Mouse (Mus musculus): ENCODE measurements around the gene Dpm3. TPM values are rescaled to one million over a fixed set of nuclear protein-coding genes. Genes with fewer than 3 reads are reported as not detected.

Dpm3 gene
- polyA plus RNA-seq (2015; fragmentation: Nextera tagmentation; extraction: Ambion mirVana), result 107 and 126 TPM in 2 replicates

GRCm38 (mm10) chr3:89259076-89259475 lies at the start of gene Dpm3:
Gene Dpm3 (plus strand): TSS chr3:89259358.

GRCm38 (mm10) chr3:89214681-89215411 lies 44.3 kb upstream of the Dpm3 start, which contains the start of gene Thbs3:
Gene Thbs3 (plus strand): TSS chr3:89215180.

GRCm38 (mm10) chr3:89226900-89227299 lies 32.3 kb upstream of the Dpm3 start, which contains the start of gene Mtx1:
Gene Mtx1 (minus strand): TSS chr3:89227088.

DNA sequence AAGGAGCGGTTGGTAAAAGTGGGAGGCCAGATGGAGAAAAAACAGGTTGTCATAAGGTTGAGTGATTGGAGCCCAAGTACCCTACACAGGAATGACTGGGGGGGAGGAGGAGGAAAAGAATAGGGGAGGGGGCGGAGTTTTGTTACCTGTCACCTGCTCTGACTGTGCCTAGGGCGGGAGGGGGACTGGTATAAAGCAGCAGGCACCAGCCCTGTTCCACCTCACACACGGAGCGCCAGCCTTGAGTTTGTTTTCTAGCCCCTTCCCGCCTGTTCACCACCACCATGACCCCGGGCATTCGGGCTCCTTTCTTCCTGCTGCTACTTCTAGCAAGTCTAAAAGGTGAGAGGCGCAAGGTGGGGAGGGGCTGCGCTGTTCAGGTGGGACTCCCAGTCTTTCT lies 30.3 kb upstream of the Dpm3 start, which contains the start of gene Muc1:
TSS of gene Muc1 (plus strand) at position 222 of the 400 bp plus-strand sequence.

DNA sequence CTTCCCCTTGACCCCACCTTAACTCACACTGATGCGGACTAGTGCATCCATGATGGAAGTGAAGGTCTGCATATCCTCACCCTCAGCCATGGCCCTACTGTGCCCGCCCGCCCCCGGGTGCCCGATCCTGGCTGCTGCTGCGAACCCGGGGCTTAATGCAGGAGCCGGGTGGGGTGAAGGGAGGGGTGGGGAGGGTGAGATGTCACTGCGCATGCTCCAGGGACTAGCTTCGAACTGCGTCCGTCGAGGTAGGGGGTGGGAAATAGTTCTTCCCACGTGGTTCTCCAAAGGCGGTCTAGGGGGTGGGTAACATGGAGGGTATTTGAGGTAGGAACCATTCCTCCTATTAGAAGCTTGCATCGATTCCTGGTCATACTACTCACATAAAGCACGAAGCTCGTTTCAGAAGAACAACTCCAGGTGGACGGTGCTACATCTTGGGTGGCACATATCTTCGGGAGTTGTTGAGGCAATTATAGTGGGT lies 13.4 kb upstream of the Dpm3 start, which contains the start of gene Krtcap2:
TSS of gene Krtcap2 (plus strand) at position 279 of the 484 bp plus-strand sequence.

DNA sequence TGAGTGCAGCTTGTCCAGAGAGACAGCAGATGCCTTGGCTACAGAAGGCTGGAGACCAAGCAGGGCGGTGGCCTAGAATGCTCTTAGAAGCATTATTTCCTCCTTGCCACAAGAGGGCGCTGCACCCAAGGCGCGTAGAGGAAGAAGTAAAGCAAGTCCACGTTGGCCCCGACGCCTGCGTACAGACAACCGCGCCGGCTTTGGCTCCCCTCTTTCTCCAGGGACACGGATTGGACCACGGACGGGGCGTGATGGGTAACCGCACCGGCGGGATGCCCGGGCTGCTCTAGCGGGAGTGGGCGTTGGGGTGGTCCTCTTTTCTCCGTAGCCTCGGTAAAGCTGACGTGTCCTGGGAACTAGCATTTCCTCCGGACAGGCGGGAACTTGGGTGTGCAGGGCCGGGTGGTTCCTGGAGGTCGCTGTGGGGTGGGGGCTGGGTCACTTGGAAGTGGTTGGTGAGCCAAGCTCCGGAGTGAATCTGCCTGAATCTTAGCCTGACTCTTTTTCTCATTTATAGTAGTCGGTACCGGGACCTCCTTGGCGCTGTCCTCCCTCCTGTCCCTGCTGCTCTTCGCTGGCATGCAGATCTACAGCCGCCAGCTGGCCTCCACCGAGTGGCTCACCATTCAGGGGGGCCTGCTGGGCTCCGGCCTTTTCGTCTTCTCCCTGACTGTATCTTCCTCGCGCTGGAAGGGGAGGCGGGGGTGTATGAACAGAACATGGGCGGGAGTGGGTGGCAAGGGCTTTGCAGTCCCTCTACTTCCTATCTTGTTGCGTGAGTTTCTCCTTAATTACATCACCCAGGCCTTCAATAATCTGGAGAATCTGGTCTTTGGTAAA lies 12.7 kb upstream of the Dpm3 start, which contains the start of gene Trim46:
TSS of gene Trim46 (minus strand) at position 49 of the 840 bp plus-strand sequence.

DNA sequence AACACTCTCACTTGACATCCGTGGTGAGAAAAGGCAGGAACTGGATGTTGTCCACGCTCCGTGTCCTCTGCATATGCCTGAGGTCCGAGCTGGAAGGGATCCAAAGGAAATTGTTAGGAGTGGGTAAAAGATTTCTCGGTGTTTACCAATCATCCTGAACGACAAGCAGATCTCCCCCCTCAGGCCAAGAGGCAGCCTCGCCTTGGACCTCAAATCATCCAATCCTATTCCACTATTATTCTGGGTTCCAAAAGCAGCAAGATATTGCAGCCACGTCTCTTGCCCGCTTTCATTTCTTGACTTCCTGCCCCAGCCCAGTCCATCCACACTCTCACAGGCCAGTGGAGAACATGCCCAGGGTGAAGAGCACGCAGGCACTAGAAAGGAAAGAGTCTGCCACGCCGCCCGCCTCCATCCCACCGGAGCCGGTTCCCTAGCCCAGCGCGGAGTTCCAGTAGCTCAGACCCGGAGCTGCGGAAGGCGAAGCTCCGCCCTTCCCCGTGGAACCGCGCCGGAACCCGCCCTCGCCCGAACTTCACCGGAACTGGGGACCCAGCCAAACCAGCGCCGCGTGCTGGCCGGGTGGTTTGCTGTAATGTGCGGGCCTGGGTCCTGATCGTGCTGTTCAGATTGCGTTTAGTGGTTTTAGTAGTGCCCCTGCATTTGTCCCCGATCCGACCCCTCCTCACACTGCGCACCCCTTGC lies 11.0 kb downstream of the Dpm3 start, which contains the start of gene Slc50a1:
TSS of gene Slc50a1 (minus strand) at position 520 of the 705 bp plus-strand sequence.

GRCm38 (mm10) chr3:89280606-89281511 lies 21.7 kb downstream of the Dpm3 start, which contains the start of gene Efna1:
Gene Efna1 (minus strand): TSS chr3:89281142.

MicroRNAs within 50 kb of the gene (microRNA counts, 519-probe panel; counts per million panel counts)
- microRNA mmu-miR-92b, result not detected

Small RNAs within 50 kb of the gene (microRNA-seq; reads per million reads assigned to microRNA genes)
- gene Mir92b, result 13.3 reads per million, percentile 22 among the genes with 10 or more reads in this experiment

Other genes with a start within 250 kb of the Dpm3 start
- gene Rusc1, start 166.0 kb upstream of the Dpm3 start, polyA plus RNA-seq (2015; fragmentation: Nextera tagmentation; extraction: Ambion mirVana), result 11.3 and 11.4 TPM in 2 replicates
- gene Gm43738, start 158.3 kb upstream of the Dpm3 start, polyA plus RNA-seq (2015; fragmentation: Nextera tagmentation; extraction: Ambion mirVana), result not detected in 2 replicates
- 251 and 535 TPM in 2 replicates for gene Fdps, start 157.4 kb upstream of the Dpm3 start, polyA plus RNA-seq (2015; fragmentation: Nextera tagmentation; extraction: Ambion mirVana)
- gene Pklr, start 123.2 kb upstream of the Dpm3 start, polyA plus RNA-seq (2015; fragmentation: Nextera tagmentation; extraction: Ambion mirVana), result not detected in 2 replicates
- 0.35 and 0.59 TPM in 2 replicates for gene Hcn3, start 99.2 kb upstream of the Dpm3 start, polyA plus RNA-seq (2015; fragmentation: Nextera tagmentation; extraction: Ambion mirVana)
- gene Clk2, start 94.6 kb upstream of the Dpm3 start, polyA plus RNA-seq (2015; fragmentation: Nextera tagmentation; extraction: Ambion mirVana), result 10.9 and 11.8 TPM in 2 replicates
- 63.2 and 67.5 TPM in 2 replicates for gene Scamp3, start 81.9 kb upstream of the Dpm3 start, polyA plus RNA-seq (2015; fragmentation: Nextera tagmentation; extraction: Ambion mirVana)
- gene Fam189b, start 76.2 kb upstream of the Dpm3 start, polyA plus RNA-seq (2015; fragmentation: Nextera tagmentation; extraction: Ambion mirVana), result 16.3 and 16.7 TPM in 2 replicates
- gene Gba, start 56.4 kb upstream of the Dpm3 start, polyA plus RNA-seq (2015; fragmentation: Nextera tagmentation; extraction: Ambion mirVana), result 35.9 and 40.6 TPM in 2 replicates
- gene Thbs3, start 44.2 kb upstream of the Dpm3 start, polyA plus RNA-seq (2015; fragmentation: Nextera tagmentation; extraction: Ambion mirVana), result 31.5 and 34.3 TPM in 2 replicates
- 130 and 133 TPM in 2 replicates for gene Mtx1, start 32.3 kb upstream of the Dpm3 start, polyA plus RNA-seq (2015; fragmentation: Nextera tagmentation; extraction: Ambion mirVana)
- 0.31 and 0.75 TPM in 2 replicates for gene Muc1, start 30.3 kb upstream of the Dpm3 start, polyA plus RNA-seq (2015; fragmentation: Nextera tagmentation; extraction: Ambion mirVana)
- gene Krtcap2, start 13.4 kb upstream of the Dpm3 start, polyA plus RNA-seq (2015; fragmentation: Nextera tagmentation; extraction: Ambion mirVana), result 245 and 269 TPM in 2 replicates
- 0.50 and 0.73 TPM in 2 replicates for gene Trim46, start 13.0 kb upstream of the Dpm3 start, polyA plus RNA-seq (2015; fragmentation: Nextera tagmentation; extraction: Ambion mirVana)
- 90.2 and 94.4 TPM in 2 replicates for gene Slc50a1, start 11.2 kb downstream of the Dpm3 start, polyA plus RNA-seq (2015; fragmentation: Nextera tagmentation; extraction: Ambion mirVana)
- gene Efna1, start 21.8 kb downstream of the Dpm3 start, polyA plus RNA-seq (2015; fragmentation: Nextera tagmentation; extraction: Ambion mirVana), result 19.8 and 20.1 TPM in 2 replicates
- gene Efna3, start 63.6 kb downstream of the Dpm3 start, polyA plus RNA-seq (2015; fragmentation: Nextera tagmentation; extraction: Ambion mirVana), result 5.3 and 6.5 TPM in 2 replicates
- gene Efna4, start 78.7 kb downstream of the Dpm3 start, polyA plus RNA-seq (2015; fragmentation: Nextera tagmentation; extraction: Ambion mirVana), result 4.4 and 5.6 TPM in 2 replicates
- gene Adam15, start 90.6 kb downstream of the Dpm3 start, polyA plus RNA-seq (2015; fragmentation: Nextera tagmentation; extraction: Ambion mirVana), result 60.9 and 72.6 TPM in 2 replicates
- gene Dcst2, start 102.6 kb downstream of the Dpm3 start, polyA plus RNA-seq (2015; fragmentation: Nextera tagmentation; extraction: Ambion mirVana), result 0.07 and 0.08 TPM in 2 replicates
- gene Dcst1, start 105.9 kb downstream of the Dpm3 start, polyA plus RNA-seq (2015; fragmentation: Nextera tagmentation; extraction: Ambion mirVana), result 0.17 and 0.26 TPM in 2 replicates
- 4.1 and 4.6 TPM in 2 replicates for gene Zbtb7b, start 135.4 kb downstream of the Dpm3 start, polyA plus RNA-seq (2015; fragmentation: Nextera tagmentation; extraction: Ambion mirVana)
- not detected in 2 replicates for gene Lenep, start 143.4 kb downstream of the Dpm3 start, polyA plus RNA-seq (2015; fragmentation: Nextera tagmentation; extraction: Ambion mirVana)
- gene Flad1, start 152.5 kb downstream of the Dpm3 start, polyA plus RNA-seq (2015; fragmentation: Nextera tagmentation; extraction: Ambion mirVana), result 20.6 and 21.0 TPM in 2 replicates
- gene Cks1b, start 159.0 kb downstream of the Dpm3 start, polyA plus RNA-seq (2015; fragmentation: Nextera tagmentation; extraction: Ambion mirVana), result 146 and 176 TPM in 2 replicates
- gene Shc1, start 159.1 kb downstream of the Dpm3 start, polyA plus RNA-seq (2015; fragmentation: Nextera tagmentation; extraction: Ambion mirVana), result 75.2 and 77.8 TPM in 2 replicates
- gene Pygo2, start 170.9 kb downstream of the Dpm3 start, polyA plus RNA-seq (2015; fragmentation: Nextera tagmentation; extraction: Ambion mirVana), result 17.5 and 21.1 TPM in 2 replicates
- gene Pbxip1, start 177.3 kb downstream of the Dpm3 start, polyA plus RNA-seq (2015; fragmentation: Nextera tagmentation; extraction: Ambion mirVana), result 171 and 191 TPM in 2 replicates
- 40.4 and 51.5 TPM in 2 replicates for gene Pmvk, start 195.2 kb downstream of the Dpm3 start, polyA plus RNA-seq (2015; fragmentation: Nextera tagmentation; extraction: Ambion mirVana)